Mouse (Mus musculus) lung, postnatal 0 days (tissue): ENCODE data around the gene Ntn4.

Experiments
- CTCF ChIP-seq: IDR thresholded peaks from 2 replicates; pipeline ENCODE4 v1.5.1; 2016; ENCODE audit warnings: antibody characterized with exemption, mild to moderate bottlenecking
- EP300 ChIP-seq: IDR thresholded peaks from 2 replicates; pipeline ENCODE4 v1.6.1; 2016; ENCODE audit warnings: antibody characterized with exemption, mild to moderate bottlenecking, control low read depth

DNA sequence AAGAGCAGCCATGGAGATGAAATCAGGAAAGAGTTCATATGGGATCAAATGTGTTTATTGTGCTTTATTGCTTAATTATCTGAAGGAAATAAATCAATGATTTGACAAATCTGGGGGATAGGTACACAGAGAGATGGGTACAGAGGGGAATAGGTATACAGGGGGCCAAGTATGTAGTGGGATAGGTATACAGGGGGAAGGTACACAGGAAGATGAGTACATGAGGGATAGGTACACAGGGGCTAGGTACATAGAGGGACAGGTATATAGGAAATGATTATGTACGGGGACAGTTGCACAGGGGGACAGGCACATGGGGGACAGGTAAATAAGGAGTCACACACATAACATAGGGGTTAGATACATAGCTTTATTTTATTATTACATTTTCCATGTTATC, 29.6 kb upstream of the Ntn4 start:
- no peak for TF ChIP-seq CTCF
- no peak for TF ChIP-seq EP300
